Mouse (Mus musculus): ENCODE measurements around the gene Cdc42se2. TPM values are rescaled to one million over a fixed set of nuclear protein-coding genes. Genes with fewer than 3 reads are reported as not detected.

Cdc42se2 gene
- polyA plus RNA-seq, 1 experiment from 2014 or later, result 32.3 TPM

- no peak overlapping the region for H3K4me2 ChIP-seq (replicated peaks; ENCODE audit: low read depth)
- H3K27ac ChIP-seq (replicated peaks), result no peak overlapping the region
- no peak for TF ChIP-seq CTCF (IDR thresholded peaks at IDR 0.05; ENCODE audit: low read depth)
- no peak for ATAC-seq (ENCODE audit: low FRiP score, low TSS enrichment)
- no peak for DNase-seq (ENCODE audit: low spot score)
- no peak overlapping the region for H3K9ac ChIP-seq (ENCODE audit: low read length)
- H3K4me1 ChIP-seq (replicated peaks; ENCODE audit: control insufficient read depth, insufficient read depth), result no peaks in the 10 kb centered on the region
- H3K4me3 ChIP-seq (ENCODE audit: low read depth, low read length), result no peak overlapping the region
- H3K9me3 ChIP-seq (ENCODE audit: control insufficient read depth, low read length), result no peaks in the 10 kb centered on the region
- no peaks in the 10 kb centered on the region for H3K27me3 ChIP-seq (ENCODE audit: control insufficient read depth, insufficient read depth, low read length)
- no peaks in the 10 kb centered on the region for H3K36me3 ChIP-seq (ENCODE audit: control insufficient read depth, insufficient read depth, low read length)
These were observed 15.9 kb downstream of the Cdc42se2 start for GRCm38 (mm10) chr11:54771549-54771948.

- no peaks in the 10 kb centered on the region for H3K27me3 ChIP-seq (ENCODE audit: control insufficient read depth, insufficient read depth, low read length)
- no peak overlapping the region for H3K9ac ChIP-seq (ENCODE audit: low read length)
- no peak for ATAC-seq (ENCODE audit: low FRiP score, low TSS enrichment)
- H3K36me3 ChIP-seq (ENCODE audit: control insufficient read depth, insufficient read depth, low read length), result no peaks in the 10 kb centered on the region
- no peak overlapping the region for H3K4me3 ChIP-seq (ENCODE audit: low read depth, low read length)
- H3K4me1 ChIP-seq (replicated peaks; ENCODE audit: control insufficient read depth, insufficient read depth), result no peaks in the 10 kb centered on the region
- H3K27ac ChIP-seq (replicated peaks), result no peak overlapping the region
- DNase-seq (ENCODE audit: low spot score), result no peak
- WGBS, result 87% methylated on average over 5 of the region's 5 CpGs
- H3K4me2 ChIP-seq (replicated peaks; ENCODE audit: low read depth), result no peak overlapping the region
- TF ChIP-seq CTCF (IDR thresholded peaks at IDR 0.05; ENCODE audit: low read depth), result no peak
- TF ChIP-seq EP300 (optimal IDR thresholded peaks at IDR 0.05), result no peak
- H3K9me3 ChIP-seq (ENCODE audit: control insufficient read depth, low read length), result no peaks in the 10 kb centered on the region
These were observed 17.6 kb downstream of the Cdc42se2 start for GRCm38 (mm10) chr11:54769843-54770242.

GRCm38 (mm10) chr11:54768116-54768690 lies 19.3 kb downstream of the Cdc42se2 start:
- ATAC-seq (ENCODE audit: low FRiP score, low TSS enrichment) (no peak), DNase-seq (ENCODE audit: low spot score) (no peak)
- Histone ChIP-seq H3K27ac (replicated peaks) (no peak overlapping the region), H3K4me3 (ENCODE audit: low read depth, low read length) (no peak overlapping the region), H3K36me3 (ENCODE audit: control insufficient read depth, insufficient read depth, low read length) (no peaks in the 10 kb centered on the region), H3K4me1 (replicated peaks; ENCODE audit: control insufficient read depth, insufficient read depth) (no peaks in the 10 kb centered on the region), H3K4me2 (replicated peaks; ENCODE audit: low read depth) (no peak overlapping the region), H3K9ac (ENCODE audit: low read length) (no peak overlapping the region), H3K9me3 (ENCODE audit: control insufficient read depth, low read length) (no peaks in the 10 kb centered on the region), H3K27me3 (ENCODE audit: control insufficient read depth, insufficient read depth, low read length) (no peaks in the 10 kb centered on the region)
- WGBS, result 89% methylated on average over 3 of the region's 3 CpGs
- TF ChIP-seq CTCF (IDR thresholded peaks at IDR 0.05; ENCODE audit: low read depth), result no peak
- no peak for TF ChIP-seq EP300 (optimal IDR thresholded peaks at IDR 0.05)

GRCm38 (mm10) chr11:54764759-54765158 lies 22.7 kb downstream of the Cdc42se2 start:
- 82% methylated on average over 1 of the region's 1 CpGs for WGBS
- no peaks in the 10 kb centered on the region for H3K36me3 ChIP-seq (ENCODE audit: control insufficient read depth, insufficient read depth, low read length)
- ATAC-seq (ENCODE audit: low FRiP score, low TSS enrichment) (peak; percentile 71), DNase-seq (ENCODE audit: low spot score) (no peak)
- H3K9ac ChIP-seq (ENCODE audit: low read length), result no peak overlapping the region
- TF ChIP-seq EP300 (optimal IDR thresholded peaks at IDR 0.05), result no peak
- TF ChIP-seq CTCF (IDR thresholded peaks at IDR 0.05; ENCODE audit: low read depth), result no peak
- no peak overlapping the region for H3K4me3 ChIP-seq (ENCODE audit: low read depth, low read length)
- H3K27me3 ChIP-seq (ENCODE audit: control insufficient read depth, insufficient read depth, low read length), result no peaks in the 10 kb centered on the region
- no peak overlapping the region for H3K27ac ChIP-seq (replicated peaks)
- H3K4me2 ChIP-seq (replicated peaks; ENCODE audit: low read depth), result no peak overlapping the region
- no peaks in the 10 kb centered on the region for H3K4me1 ChIP-seq (replicated peaks; ENCODE audit: control insufficient read depth, insufficient read depth)
- H3K9me3 ChIP-seq (ENCODE audit: control insufficient read depth, low read length), result no peaks in the 10 kb centered on the region

- no peaks in the 10 kb centered on the region for H3K9me3 ChIP-seq (ENCODE audit: control insufficient read depth, low read length)
- no peak overlapping the region for H3K4me2 ChIP-seq (replicated peaks; ENCODE audit: low read depth)
- TF ChIP-seq EP300 (optimal IDR thresholded peaks at IDR 0.05), result no peak
- no peak for TF ChIP-seq CTCF (IDR thresholded peaks at IDR 0.05; ENCODE audit: low read depth)
- no peak for ATAC-seq (ENCODE audit: low FRiP score, low TSS enrichment)
- no peaks in the 10 kb centered on the region for H3K27me3 ChIP-seq (ENCODE audit: control insufficient read depth, insufficient read depth, low read length)
- no peaks in the 10 kb centered on the region for H3K4me1 ChIP-seq (replicated peaks; ENCODE audit: control insufficient read depth, insufficient read depth)
- no peak overlapping the region for H3K27ac ChIP-seq (replicated peaks)
- 79% methylated on average over 3 of the region's 3 CpGs for WGBS
- H3K4me3 ChIP-seq (ENCODE audit: low read depth, low read length), result no peak overlapping the region
- DNase-seq (ENCODE audit: low spot score), result no peak
- H3K9ac ChIP-seq (ENCODE audit: low read length), result no peak overlapping the region
- H3K36me3 ChIP-seq (ENCODE audit: control insufficient read depth, insufficient read depth, low read length), result no peaks in the 10 kb centered on the region
These were observed 23.4 kb downstream of the Cdc42se2 start for GRCm38 (mm10) chr11:54764026-54764425.

GRCm38 (mm10) chr11:54762735-54763134 lies 24.7 kb downstream of the Cdc42se2 start:
- Histone ChIP-seq H3K9ac (ENCODE audit: low read length) (no peak overlapping the region), H3K36me3 (ENCODE audit: control insufficient read depth, insufficient read depth, low read length) (no peaks in the 10 kb centered on the region), H3K4me2 (replicated peaks; ENCODE audit: low read depth) (no peak overlapping the region), H3K27ac (replicated peaks) (no peak overlapping the region), H3K4me1 (replicated peaks; ENCODE audit: control insufficient read depth, insufficient read depth) (no peaks in the 10 kb centered on the region), H3K27me3 (ENCODE audit: control insufficient read depth, insufficient read depth, low read length) (no peaks in the 10 kb centered on the region), H3K4me3 (ENCODE audit: low read depth, low read length) (no peak overlapping the region), H3K9me3 (ENCODE audit: control insufficient read depth, low read length) (no peaks in the 10 kb centered on the region)
- WGBS, result 80% methylated on average over 5 of the region's 5 CpGs
- DNase-seq (ENCODE audit: low spot score) (no peak), ATAC-seq (ENCODE audit: low FRiP score, low TSS enrichment) (no peak)
- TF ChIP-seq CTCF (IDR thresholded peaks at IDR 0.05; ENCODE audit: low read depth) (no peak), EP300 (optimal IDR thresholded peaks at IDR 0.05) (no peak)

Data from stomach, postnatal 0 days (tissue).